Mouse (Mus musculus) c-Kit-positive CD71-negative TER-119-negative erythroid progenitor cells, embryonic 14.5 days (primary cell): ENCODE measurements around the gene Gm26992.
A peak's percentile ranks its signal among the peaks of the same experiment; 100 is the strongest.
"Not testable (repeated sequence)": the region's sequence is repeated elsewhere in the genome, so short reads cannot be mapped to it uniquely, and the experiment has no call there.

ENCODE experiments used
- DNase-seq: peaks from one replicate; pipeline ENCODE4 v3.0.0-alpha.2; 2013; ENCODE audit warnings: low read depth

The Gm26992 gene

GRCm38 (mm10) chrX:103421710-103422109, at the start of gene Gm26992:
TSS of gene Gm26992 (plus strand) at chrX:103422010.
- DNase-seq = no peak

DNA sequence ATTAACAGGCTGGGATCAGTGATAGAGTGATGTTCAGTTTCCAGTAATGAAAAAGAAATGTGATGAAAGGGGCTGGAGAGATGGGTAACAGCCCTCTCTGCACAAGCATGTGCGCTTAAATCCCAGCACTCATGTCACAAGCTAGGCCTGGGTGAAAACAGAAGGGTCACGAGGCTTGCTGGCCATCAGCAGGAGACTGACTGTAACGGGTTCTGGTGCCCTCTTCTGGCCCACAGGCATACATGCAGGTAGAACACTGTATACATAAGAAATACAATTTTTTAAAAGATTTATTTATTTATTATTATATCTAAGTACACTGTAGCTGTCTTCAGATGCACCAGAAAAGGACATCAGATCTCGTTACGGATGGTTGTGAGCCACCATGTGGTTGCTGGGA, 47.6 kb upstream of the Gm26992 start:
- no peak for DNase-seq

- DNase-seq = no peak
These were observed 37.3 kb upstream of the Gm26992 start for GRCm38 (mm10) chrX:103384528-103384927.

DNA sequence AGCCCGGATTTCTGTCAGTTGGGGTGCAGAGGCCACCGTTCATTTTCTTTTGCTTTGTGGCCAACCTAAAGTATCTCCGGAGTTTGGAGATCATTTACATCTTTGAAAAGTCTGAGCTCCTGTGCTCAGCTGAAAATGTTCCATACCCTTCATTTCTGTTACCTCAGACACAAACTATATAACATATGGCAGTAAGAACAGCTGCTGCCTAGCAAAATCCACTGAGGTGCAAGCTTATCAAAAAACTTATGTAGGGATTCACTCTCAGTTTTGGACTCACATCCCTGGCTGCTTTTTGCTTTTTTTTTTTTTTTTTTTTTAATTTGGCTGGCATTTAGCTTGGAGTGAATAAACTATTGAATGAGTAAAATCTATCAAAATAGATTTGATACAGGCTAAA, 33.7 kb upstream of the Gm26992 start:
- DNase-seq = no peak

DNA sequence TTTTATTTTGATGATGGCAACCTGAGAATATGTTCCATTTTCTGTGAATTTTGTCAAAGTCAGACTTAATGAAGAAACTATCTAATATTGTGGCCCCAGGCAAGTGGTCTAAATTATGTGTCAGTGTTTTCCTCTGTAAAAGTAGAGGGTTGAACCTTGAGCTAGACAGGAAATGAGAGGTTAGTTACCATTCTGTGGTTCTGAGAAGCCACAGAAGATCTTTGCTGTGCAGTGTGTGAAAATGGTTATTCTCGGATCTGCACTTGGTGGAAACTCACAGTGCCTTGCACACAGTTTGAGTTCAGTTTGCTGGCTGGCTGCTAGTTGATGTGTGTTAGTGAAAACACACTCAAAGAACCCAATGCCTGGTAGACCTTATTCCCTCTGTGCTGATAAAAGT, 28.0 kb upstream of the Gm26992 start:
- no peak for DNase-seq

- no peak for DNase-seq
These were observed 16.8 kb upstream of the Gm26992 start for GRCm38 (mm10) chrX:103405021-103405420.

GRCm38 (mm10) chrX:103414167-103414566, 7.6 kb upstream of the Gm26992 start, which contains the start of gene Tsx:
TSS of gene Tsx (plus strand) at chrX:103414467.
- DNase-seq = no peak

DNA sequence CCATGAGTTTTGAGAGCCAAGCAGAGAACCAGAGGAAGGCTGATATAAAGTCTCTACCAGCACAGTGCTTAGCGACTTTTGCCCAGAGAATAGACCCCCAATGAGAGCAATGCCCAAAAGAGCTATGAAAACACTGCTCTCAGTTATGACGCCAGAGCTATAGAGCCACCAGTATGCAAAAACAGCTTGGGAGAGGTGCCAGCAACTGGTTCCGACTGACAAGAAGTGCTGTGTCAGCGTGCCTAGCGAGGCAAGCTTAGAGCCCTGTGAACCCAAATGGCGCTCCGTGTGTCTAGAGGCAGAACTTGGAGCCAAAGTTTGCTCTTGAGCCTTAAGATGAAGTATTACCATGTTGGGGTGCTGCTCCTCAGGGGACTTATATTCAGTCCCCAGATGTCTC, 5.9 kb downstream of the Gm26992 start:
- no peak for DNase-seq

GRCm38 (mm10) chrX:103432293-103432692, 10.5 kb downstream of the Gm26992 start:
- DNase-seq = no peak

- no peak for DNase-seq
These were observed 16.2 kb downstream of the Gm26992 start for GRCm38 (mm10) chrX:103438023-103438422.

DNA sequence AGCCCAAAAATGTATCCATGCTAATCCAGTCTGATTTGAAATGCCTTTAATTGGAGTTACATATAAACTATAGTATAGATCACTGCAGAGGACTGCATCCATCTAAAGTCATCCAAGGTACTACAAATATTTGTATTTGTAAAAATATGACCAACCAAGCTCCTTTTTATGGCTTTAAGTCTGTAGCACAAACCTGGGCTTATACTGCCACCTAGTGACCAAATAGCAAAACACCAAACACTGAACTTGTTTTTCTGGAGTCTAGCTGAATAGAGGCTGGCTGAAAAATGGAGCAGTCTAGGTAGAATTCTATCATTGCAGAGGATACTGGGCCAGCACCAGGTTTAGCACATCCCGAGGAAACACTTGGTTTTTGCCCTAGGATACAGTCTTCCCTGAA, 19.0 kb downstream of the Gm26992 start:
- DNase-seq = no peak

DNA sequence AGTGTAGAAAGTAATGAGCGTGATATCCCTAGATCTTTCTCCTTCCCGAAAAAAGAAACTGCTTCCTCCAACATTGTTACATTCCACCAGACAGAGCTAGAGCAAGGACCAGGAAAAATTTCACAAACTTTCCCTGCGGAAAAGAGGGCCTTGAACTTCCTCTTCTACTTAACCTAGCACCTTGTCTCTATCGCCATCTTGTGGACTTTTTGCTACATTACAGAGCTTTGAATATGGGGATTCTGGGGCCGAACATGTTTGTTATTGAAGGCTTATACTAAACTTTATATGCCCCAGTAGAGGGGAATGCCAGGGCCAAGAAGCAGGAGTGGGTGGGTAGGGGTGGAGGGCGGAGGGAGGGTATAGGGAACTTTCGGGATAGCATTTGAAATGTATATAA, 21.9 kb downstream of the Gm26992 start:
- peak; percentile 58 for DNase-seq

- DNase-seq = no peak
These were observed 25.8 kb downstream of the Gm26992 start for GRCm38 (mm10) chrX:103447539-103448169.

DNA sequence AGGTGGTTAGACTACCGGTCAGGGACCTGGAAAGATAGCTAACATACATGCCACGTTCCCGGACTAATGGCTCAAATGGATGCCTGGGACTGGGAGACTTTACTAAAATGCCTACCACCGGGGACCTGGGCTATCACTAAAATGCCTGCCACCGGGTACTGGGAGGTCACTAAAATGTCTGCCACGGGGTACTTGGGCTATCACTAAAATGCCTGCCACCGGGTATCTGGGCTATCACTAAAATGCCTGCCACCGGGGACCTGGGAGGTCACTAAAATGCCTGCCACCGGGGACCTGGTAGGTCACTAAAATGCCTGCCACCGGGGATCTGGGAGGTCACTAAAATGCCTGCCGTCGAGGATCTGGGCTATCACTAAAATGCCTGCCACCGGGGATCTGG, 26.6 kb downstream of the Gm26992 start:
- DNase-seq = not testable (repeated sequence)

GRCm38 (mm10) chrX:103448943-103449722, 27.3 kb downstream of the Gm26992 start:
- not testable (repeated sequence) for DNase-seq

DNA sequence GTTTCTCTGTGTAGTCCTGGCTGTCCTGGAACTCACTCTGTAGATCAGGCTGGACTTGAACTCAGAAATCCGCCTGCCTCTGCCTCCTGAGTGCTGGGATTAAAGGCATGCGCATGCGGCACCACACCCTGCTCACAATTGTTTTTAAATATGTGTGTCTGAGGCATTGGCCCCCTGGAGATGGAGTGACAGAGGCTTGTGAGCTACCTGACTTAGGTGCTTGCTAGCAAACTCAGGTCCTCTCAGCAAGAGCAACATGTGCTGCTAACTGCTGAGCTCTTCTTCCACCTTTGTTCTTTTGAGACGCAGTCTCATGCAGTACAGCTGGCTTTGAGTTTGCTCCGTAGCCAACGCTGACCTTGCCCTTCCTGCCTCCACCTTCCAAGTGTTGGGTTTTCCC, 31.0 kb downstream of the Gm26992 start:
- DNase-seq = no peak

DNA sequence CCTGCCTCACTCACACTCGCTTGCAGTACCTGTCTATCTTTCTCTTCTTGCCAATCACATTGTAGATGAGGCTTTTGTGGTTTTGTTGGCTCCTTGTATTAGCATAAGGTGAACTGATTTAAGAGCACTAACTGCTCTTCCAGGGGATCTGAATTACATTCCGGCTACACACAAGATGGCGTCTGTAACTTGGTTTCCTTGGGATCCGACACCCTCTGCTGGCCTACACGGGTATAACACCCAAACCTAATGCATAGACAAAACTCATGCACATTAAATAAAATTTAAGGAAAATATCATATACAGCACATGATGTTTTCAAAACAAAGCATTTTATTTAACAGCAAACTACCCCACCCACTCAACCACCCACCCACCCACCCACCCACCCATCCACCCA, 38.2 kb downstream of the Gm26992 start:
- no peak for DNase-seq

DNA sequence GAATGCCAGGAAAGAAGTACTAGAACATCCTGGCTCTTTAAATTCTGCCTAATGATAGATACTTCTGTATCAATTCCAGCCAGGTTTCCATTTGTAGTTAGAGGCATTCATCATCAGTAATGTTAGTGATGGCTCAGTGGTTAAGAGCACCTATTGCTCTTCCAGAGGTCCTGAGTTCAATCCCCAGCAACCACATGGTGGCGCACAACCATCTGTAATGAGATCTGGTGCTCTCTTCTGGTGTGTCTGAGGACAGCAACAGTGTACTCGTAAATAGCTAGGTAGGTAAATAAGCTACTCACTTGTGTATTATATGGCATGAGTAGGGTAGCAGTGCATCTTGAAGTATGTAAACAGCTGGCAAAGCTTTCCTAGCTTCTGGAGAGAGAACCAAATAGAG, 47.2 kb downstream of the Gm26992 start:
- DNase-seq = no peak

DNA sequence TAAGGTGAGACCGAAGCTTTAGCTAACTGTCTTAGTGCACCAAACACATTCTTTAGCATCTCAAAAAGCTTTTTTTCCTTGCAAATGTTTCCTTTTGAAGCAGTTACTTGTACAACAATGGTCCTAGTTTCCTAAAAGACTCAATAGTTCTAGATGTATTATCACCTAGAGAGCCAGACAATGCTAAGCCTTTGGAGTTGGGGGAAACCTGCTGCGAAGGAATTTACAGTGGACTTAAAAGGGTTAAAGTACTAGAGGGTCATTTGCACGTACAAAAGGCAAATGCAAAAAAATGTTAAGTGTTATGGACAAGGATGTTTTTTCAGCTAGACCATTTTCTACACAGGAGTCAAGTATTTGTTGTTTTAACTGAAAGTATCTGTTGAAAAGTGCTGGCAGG, 50.5 kb downstream of the Gm26992 start:
- no peak for DNase-seq

DNA sequence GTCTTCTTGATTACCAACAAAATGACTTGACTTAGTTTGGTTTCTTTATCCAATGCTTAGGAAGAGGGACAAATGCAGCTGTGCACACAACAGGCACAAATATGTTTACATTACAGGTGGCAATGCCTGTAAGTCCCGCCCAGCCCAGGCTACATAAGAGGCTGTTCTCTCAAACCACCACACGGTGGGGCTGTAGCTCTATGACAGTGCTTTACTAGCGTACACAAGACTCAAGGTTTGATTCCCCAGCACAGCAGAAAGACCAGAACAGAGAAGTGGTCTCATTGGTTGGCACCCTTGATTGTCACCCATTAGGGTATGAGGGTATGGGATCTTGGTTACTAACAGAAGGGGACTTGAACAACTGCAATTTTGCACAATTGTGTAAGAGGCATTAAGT, 55.7 kb downstream of the Gm26992 start:
- DNase-seq = peak; percentile 68

- DNase-seq = no peak
These were observed 59.7 kb downstream of the Gm26992 start for GRCm38 (mm10) chrX:103481243-103482096.

DNA sequence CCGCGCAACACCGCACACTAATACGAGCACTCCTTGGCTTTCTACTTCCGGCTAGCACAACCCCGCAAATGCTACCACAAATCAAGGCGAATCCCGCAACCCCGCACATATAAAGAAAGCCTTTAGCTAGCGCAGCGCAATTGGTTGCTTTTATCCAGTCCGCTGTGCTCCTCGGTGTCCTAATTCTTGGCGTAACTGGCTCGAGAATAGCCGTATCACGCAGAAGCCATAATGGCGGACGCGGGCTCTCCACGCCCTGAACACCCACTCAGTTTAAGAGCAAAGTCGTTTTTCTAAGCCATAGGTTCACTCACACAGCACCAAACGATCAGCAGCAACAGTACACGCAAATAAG, 60.3 kb downstream of the Gm26992 start:
- no peak for DNase-seq

GRCm38 (mm10) chrX:103483047-103483446, 61.2 kb downstream of the Gm26992 start:
- DNase-seq = no peak
